Mouse (Mus musculus) embryonic facial prominence, embryonic 11.5 days (tissue): ENCODE measurements around the gene Suox. TPM values are rescaled to one million over a fixed set of nuclear protein-coding genes. Genes with fewer than 3 reads are reported as not detected.
A peak's percentile ranks its signal among the peaks of the same experiment; 100 is the strongest.

Source experiments
- ATAC-seq: fragments of 200-750 bp; cut with Nextera tagmentation; replicated peaks from 2 replicates; pipeline ENCODE4 v1.8.0; 2017; ENCODE audit warnings: low read depth; ENCODE audit not compliant: insufficient number of reproducible peaks, low FRiP score, low TSS enrichment
- DNase-seq: peaks from one replicate; pipeline ENCODE4 v3.0.0-alpha.2; 2015; ENCODE audit warnings: low spot score
- H3K27ac ChIP-seq: fragments of 300-500 bp; sonication (generic); replicated peaks from 2 replicates; pipeline ENCODE4 v1.5.1; 2014; ENCODE audit warnings: mild to moderate bottlenecking, low read depth, low read length, control low read depth
- H3K27me3 ChIP-seq: fragments of 300-500 bp; sonication (generic); 2 replicates; pipeline ENCODE4 v1.6.1; 2014; ENCODE audit warnings: mild to moderate bottlenecking, low read length, moderate library complexity, mixed read lengths; ENCODE audit not compliant: control insufficient read depth, insufficient read depth
- H3K36me3 ChIP-seq: fragments of 300-500 bp; sonication (generic); replicated peaks from 2 replicates; pipeline ENCODE4 v1.6.1; 2014; ENCODE audit warnings: low read depth, mild to moderate bottlenecking, low read length, moderate library complexity, mixed read lengths; ENCODE audit not compliant: control insufficient read depth, insufficient read depth
- H3K4me1 ChIP-seq: fragments of 300-500 bp; sonication (generic); 2 replicates; pipeline ENCODE4 v1.6.1; 2014; ENCODE audit warnings: low read length, mixed read lengths; ENCODE audit not compliant: control insufficient read depth, insufficient read depth
- H3K4me2 ChIP-seq: fragments of 300-500 bp; sonication (generic); 2 replicates; pipeline ENCODE4 v1.6.1; 2014; ENCODE audit warnings: low read depth, mild to moderate bottlenecking, control low read depth, low read length, moderate library complexity
- H3K4me3 ChIP-seq: fragments of 300-500 bp; sonication (generic); 2 replicates; pipeline ENCODE4 v1.5.1; 2014; ENCODE audit warnings: low read depth, low read length, control low read depth
- H3K9ac ChIP-seq: fragments of 300-500 bp; sonication (generic); replicated peaks from 2 replicates; pipeline ENCODE4 v1.6.1; 2014; ENCODE audit warnings: mild to moderate bottlenecking, control low read depth, low read length
- H3K9me3 ChIP-seq: fragments of 300-500 bp; sonication (generic); replicated peaks from 2 replicates; pipeline ENCODE4 v1.6.1; 2016; ENCODE audit warnings: mild to moderate bottlenecking, low read length, inconsistent platforms, mixed read lengths; ENCODE audit not compliant: control insufficient read depth
- WGBS: fragments of 180-500 bp; shearing (Covaris S2); extraction: QIAGEN DNeasy Blood & Tissue Kit; methylation state at CpG from one replicate; pipeline ENCODE4 v1.1.7; 2014; 5-methylcytosine and 5-hydroxymethylcytosine counted together
- polyA plus RNA-seq: library from polyadenylated mRNA; unstranded; fragments of >200 nt; fragmentation: Nextera tagmentation; extraction: Ambion mirVana; gene quantifications from 2 replicates; pipeline ENCODE4 v1.2.1, GENCODE M21; 2014

Suox gene
- polyA plus RNA-seq, 1 experiment from 2014 or later = 12.2 TPM

DNA sequence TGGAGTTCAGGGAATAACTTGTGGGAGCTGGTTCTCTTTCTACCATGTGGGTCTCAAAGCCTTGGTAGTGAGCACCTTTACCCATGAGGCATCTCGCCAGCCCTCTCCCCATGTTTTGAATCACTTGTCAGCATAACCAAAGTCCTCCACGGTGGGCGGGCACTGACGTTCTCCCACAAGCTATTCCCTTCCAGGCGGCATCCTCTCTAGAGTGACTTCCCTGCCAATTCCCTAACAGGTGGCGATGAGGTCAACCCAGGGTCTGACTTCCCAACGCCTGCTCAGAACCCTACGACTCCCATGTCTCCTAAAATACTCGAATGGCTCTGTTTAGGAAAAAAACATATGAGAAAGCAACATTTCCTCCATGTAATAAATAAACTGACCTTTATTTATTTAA, 16.0 kb downstream of the Suox start:
- H3K9me3 ChIP-seq = no peaks in the 10 kb centered on the region
- ATAC-seq (no peak), DNase-seq (no peak)
- H3K27me3 ChIP-seq = no peaks in the 10 kb centered on the region
- 56% methylated on average over 9 of the region's 9 CpGs for WGBS
- H3K36me3 ChIP-seq = no peaks in the 10 kb centered on the region
- no peak overlapping the region for H3K4me2 ChIP-seq
- no peaks in the 10 kb centered on the region for H3K4me1 ChIP-seq
- no peak overlapping the region for H3K27ac ChIP-seq
- H3K9ac ChIP-seq = no peak overlapping the region
- H3K4me3 ChIP-seq = no peak overlapping the region

DNA sequence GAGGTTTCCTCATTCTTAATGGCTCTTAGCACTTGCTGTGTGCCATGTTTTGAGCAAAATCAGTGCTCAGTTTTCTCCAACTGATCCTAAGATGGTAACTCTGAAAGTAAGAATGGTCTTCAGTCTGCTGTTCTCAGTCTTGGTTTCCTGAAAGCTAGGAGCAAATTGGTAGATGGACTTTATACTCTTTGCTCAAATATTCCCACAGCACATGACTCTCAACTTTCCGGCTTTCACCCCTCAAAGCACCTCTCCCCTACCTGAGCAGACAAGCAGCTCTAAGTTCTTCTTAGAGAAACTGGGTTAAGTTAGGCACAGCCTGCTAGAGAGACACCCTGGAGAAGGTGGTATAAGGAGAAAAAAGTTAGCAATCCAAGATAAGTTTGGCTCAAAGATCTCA, 17.1 kb downstream of the Suox start:
- 71% methylated on average over 1 of the region's 1 CpGs for WGBS
- H3K27ac ChIP-seq = no peak overlapping the region
- H3K27me3 ChIP-seq = no peaks in the 10 kb centered on the region
- DNase-seq (no peak), ATAC-seq (no peak)
- H3K9ac ChIP-seq = no peak overlapping the region
- no peaks in the 10 kb centered on the region for H3K36me3 ChIP-seq
- no peak overlapping the region for H3K4me3 ChIP-seq
- H3K9me3 ChIP-seq = no peaks in the 10 kb centered on the region
- no peak overlapping the region for H3K4me2 ChIP-seq
- no peaks in the 10 kb centered on the region for H3K4me1 ChIP-seq

DNA sequence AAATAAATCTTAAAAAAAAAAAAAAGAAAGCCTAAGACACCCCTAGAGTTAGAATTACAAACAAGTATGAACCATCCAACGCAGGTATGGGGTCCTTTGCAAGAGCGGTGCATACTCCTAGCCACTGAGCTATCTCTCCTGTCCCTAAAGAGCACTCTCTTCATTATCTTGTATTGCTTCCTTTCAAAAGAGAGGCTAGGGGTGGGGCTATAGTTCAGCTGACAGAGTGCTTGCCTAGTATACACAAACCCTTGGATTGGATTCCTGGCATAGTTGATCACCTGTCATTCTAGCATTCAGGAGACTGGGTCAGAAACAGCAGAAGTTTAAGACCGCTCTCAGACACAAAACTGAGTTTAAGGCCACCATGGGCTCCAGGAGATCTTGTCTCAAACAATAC, 18.6 kb downstream of the Suox start:
- no peak overlapping the region for H3K4me3 ChIP-seq
- no peaks in the 10 kb centered on the region for H3K9me3 ChIP-seq
- H3K4me2 ChIP-seq = no peak overlapping the region
- DNase-seq (no peak), ATAC-seq (no peak)
- no peak overlapping the region for H3K27ac ChIP-seq
- no peaks in the 10 kb centered on the region for H3K4me1 ChIP-seq
- no peaks in the 10 kb centered on the region for H3K36me3 ChIP-seq
- no peaks in the 10 kb centered on the region for H3K27me3 ChIP-seq
- H3K9ac ChIP-seq = no peak overlapping the region
- 77% methylated on average over 3 of the region's 3 CpGs for WGBS

DNA sequence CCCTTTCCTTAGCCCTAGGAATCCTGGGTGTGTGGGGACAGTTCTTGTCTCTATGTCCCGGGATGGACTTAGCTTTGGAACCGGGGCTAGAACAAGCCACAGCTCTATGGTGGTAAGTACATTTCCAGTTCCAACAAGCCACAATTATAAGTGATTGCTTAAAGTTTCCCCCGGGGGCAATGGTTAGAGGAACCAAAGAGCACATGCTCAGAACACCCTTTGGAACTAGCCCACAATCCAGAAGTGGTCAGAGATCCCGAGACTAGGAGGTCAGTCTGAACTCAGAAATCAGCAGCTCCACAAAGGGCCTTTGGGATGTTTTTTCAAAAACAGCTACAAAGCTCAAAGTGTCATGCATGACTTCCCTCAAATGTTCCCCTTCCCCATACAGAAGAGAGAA, 20.0 kb downstream of the Suox start:
- Histone ChIP-seq H3K36me3 (no peaks in the 10 kb centered on the region), H3K4me1 (no peaks in the 10 kb centered on the region), H3K4me2 (no peak overlapping the region), H3K27me3 (no peaks in the 10 kb centered on the region), H3K27ac (no peak overlapping the region), H3K4me3 (no peak overlapping the region), H3K9ac (no peak overlapping the region), H3K9me3 (no peaks in the 10 kb centered on the region)
- 66% methylated on average over 4 of the region's 4 CpGs for WGBS
- DNase-seq = no peak
- no peak for ATAC-seq

DNA sequence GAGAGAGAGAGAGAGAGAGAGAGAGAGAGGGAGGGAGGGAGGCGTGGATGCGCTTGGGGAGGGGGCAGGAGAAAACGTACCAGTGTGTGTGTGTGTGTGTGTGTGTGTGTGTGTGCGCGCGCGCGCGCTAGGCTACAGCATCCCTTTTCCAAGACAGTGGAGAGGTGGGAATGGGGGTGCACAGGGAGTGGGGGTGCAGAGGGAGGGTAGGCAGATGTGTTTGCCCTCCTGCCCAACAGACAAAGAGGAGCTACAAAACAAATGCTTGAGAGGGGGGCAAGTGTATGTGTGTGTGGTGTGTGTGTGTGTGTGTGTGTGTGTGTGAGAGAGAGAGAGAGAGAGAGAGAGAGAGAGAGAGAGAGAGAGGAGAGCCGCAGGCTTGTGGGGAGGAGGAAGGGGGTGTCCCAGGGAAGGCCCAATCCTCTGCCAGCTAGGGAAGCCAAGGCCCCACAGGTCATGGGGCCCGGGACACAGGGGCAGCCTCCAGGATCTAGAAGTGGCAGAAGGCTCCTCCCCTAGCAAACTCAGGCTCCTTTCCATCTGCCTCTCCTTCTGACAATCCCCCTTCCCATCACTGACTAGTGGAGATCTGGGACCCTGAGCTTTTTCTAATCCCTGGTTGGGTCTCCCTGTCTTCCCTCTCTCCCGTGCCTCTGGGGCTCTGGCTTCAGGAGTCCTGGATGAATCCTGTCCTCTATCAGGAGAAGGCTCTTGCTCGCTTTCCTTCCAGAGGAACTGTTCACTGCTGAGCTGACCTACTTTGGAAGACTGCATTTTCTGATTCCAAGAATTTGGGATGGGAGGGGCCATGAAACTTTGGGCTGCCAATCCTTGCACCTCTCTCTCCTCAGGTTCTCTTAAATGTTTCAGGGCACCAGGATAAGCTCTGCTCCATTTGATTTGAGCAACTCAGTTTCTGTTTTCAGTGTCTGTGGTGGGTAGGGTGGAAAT, 27.5 kb downstream of the Suox start:
- WGBS = 3% methylated on average over 11 of the region's 13 CpGs

DNA sequence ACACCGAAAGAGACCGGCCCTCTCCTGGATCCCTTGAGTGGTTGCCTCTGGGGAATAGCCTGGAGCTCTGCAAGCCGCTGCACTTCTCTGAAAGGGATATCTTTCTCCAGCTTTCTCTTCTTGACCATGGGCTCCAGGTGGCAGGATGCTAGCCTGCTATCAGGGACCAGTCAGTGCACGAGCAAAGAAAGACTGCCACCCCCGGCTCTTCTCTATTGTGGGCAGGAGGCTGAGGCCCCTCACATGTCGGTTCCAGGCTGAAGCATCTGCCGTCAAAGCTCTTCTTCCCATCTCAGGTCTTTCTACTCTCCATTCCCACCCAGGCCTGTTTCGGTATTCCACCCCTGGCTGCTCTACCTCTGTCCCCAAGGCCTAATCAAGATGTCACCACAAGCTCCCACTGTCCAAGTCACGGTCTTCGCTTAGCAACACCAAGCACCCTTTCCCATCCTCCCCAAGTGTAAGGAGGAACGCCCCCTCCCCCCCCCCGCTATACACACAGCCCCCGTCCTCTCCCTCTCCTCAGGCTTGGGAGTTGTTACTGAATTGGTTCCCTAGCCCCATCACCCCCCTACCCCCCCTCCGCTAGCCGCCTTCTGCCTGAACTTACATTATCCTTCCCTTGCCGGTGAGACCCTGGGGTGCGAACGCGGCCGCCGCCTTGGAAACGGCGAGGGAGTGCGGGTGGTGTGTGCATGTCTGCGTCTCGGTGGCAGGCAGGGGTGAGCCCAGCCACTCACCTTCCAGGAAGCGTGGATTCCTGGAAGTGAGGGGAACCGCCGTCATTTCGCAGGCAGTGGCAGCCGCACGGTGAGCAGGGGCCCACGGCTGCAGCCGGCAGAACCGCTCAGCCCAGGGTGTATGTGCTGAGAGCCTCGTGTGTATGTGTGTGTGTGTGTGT, 28.5 kb downstream of the Suox start, which contains the start of gene Ikzf4:
Gene Ikzf4, minus strand, starts transcription at position 881 of the 901 bp plus-strand sequence.
- ATAC-seq (peak; percentile 71), DNase-seq (peak; percentile 60)
- no peaks in the 10 kb centered on the region for H3K27me3 ChIP-seq
- no peaks in the 10 kb centered on the region for H3K9me3 ChIP-seq
- peak within 1 kb of the TSS; percentile 75 for H3K9ac ChIP-seq
- H3K36me3 ChIP-seq = no peaks in the 10 kb centered on the region
- 0 out of 2 replicates have a peak within 1 kb of the TSS, but pooled peaks have one; percentile 5 for H3K27ac ChIP-seq
- WGBS = 3% methylated on average over 35 of the region's 36 CpGs
- peak within 1 kb of the TSS; percentile 45 for H3K4me3 ChIP-seq
- H3K4me2 ChIP-seq = peak within 1 kb of the TSS; percentile 82
- no peaks in the 10 kb centered on the region; the same call in 1 of the 2 replicates for H3K4me1 ChIP-seq

More for the DNA sequence above, 27.5 kb downstream of the Suox start:
- ATAC-seq (peak; percentile 72), DNase-seq (peak; percentile 65)
- Histone ChIP-seq H3K27me3 (no peaks in the 10 kb centered on the region), H3K9me3 (no peaks in the 10 kb centered on the region), H3K4me2 (peak overlapping the region; percentile 82), H3K27ac (0 out of 2 replicates have a peak overlapping the region, but pooled peaks have one; percentile 5), H3K4me1 (no peaks in the 10 kb centered on the region; the same call in 1 of the 2 replicates), H3K36me3 (no peaks in the 10 kb centered on the region), H3K4me3 (peak overlapping the region; percentile 45), H3K9ac (peak overlapping the region; percentile 50)

DNA sequence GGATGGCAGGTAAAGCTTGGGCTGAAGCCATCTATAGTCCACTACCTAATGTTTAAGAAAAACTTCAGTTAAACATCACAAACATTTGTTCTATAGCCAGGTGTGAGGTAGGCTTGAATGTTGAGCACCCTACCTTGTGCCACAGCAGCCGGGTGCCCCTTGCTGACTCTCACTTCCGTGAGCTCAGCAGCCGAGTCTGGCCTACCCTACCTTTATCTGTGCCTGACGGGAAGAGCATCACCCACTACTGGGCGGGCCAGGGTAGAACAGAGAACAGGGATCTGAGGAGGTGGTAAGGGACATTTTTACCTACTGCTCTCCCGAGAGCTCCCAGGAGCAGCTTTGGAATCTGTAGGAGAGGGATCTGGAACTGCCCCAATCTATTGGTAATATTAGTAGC, 31.1 kb downstream of the Suox start:
- DNase-seq (no peak), ATAC-seq (no peak)
- Histone ChIP-seq H3K4me1 (no peaks in the 10 kb centered on the region; the same call in 1 of the 2 replicates), H3K36me3 (no peaks in the 10 kb centered on the region), H3K9ac (no peak overlapping the region), H3K4me2 (no peak overlapping the region), H3K27ac (no peak overlapping the region), H3K27me3 (no peaks in the 10 kb centered on the region), H3K9me3 (no peaks in the 10 kb centered on the region), H3K4me3 (no peak overlapping the region)
- WGBS = 76% methylated on average over 6 of the region's 6 CpGs
